1 mouse cellular context compared by ENCODE assay signal in the genomic region with DNA sequence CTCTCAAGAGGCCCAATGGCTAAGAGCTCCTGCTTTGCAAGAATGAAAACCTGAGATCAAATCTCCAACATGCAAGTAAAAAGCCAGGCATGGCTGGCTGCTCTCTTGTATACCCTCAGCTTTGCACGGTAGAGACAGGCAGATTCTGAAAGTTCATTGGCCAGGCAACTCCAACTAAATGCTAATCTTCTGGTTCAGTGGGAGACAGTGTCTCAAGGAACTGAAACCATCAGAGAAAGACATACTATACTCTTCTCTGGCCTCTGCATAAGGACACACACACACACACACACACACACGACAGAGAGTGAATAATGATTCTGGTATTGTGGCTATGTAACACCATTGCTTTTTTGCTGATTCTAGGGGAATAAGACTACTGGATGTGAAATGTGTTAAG.
TF ChIP-seq lines count a peak whose summit lies in the region.

No protein-coding gene starts in this region.

TF ChIP-seq in CH12.LX, 34 proteins besides CTCF, POLR2A, EP300 and RAD21 (continued from another document):
- TF ChIP-seq MEF2A (IDR thresholded peaks at IDR 0.05; ENCODE audit: borderline replicate concordance, low read depth, low read length) (peak; percentile 26; the same call in 1 of the 2 replicates), SMC3 (IDR thresholded peaks at IDR 0.05; ENCODE audit: low read depth, low read length) (peak; percentile 24; the same call in 1 of the 2 replicates), GABPA (IDR thresholded peaks at IDR 0.05; ENCODE audit: insufficient replicate concordance, low read depth, low read length) (no peak), BHLHE40 (IDR thresholded peaks at IDR 0.05; ENCODE audit: low read depth, low read length) (peak; percentile 69), PAX5 (IDR thresholded peaks at IDR 0.05; ENCODE audit: low read length) (no peak), MYC (IDR thresholded peaks at IDR 0.05; ENCODE audit: low read depth, low read length) (peak; percentile 41; the same call in 1 of the 2 replicates), MAX (IDR thresholded peaks at IDR 0.05; ENCODE audit: low read length) (0 out of 2 replicates have a peak, but pooled peaks have one; percentile 14), ZMIZ1 (IDR thresholded peaks at IDR 0.05; ENCODE audit: low read depth, low read length) (no peak), UBTF (IDR thresholded peaks at IDR 0.05; ENCODE audit: low read depth, low read length) (no peak), MAFK (IDR thresholded peaks at IDR 0.05; ENCODE audit: insufficient replicate concordance, low read length) (peak; percentile 68; the same call in 1 of the 2 replicates), IRF4 (IDR thresholded peaks at IDR 0.05; ENCODE audit: low read depth, low read length) (peak; percentile 90), CHD2 (IDR thresholded peaks at IDR 0.05; ENCODE audit: low read length) (0 out of 2 replicates have a peak, but pooled peaks have one; percentile 35), POLR2AphosphoS2 (IDR thresholded peaks at IDR 0.05; ENCODE audit: low read depth, low read length) (no peak), TBP (conservative IDR thresholded peaks at IDR 0.05; ENCODE audit: low read depth, low read length) (no peak), ETS1 (conservative IDR thresholded peaks at IDR 0.05; ENCODE audit: low read depth, low read length) (peak; percentile 64), TCF12 (IDR thresholded peaks at IDR 0.05; ENCODE audit: low read depth, low read length) (peak; percentile 40; the same call in 1 of the 2 replicates), JUN (IDR thresholded peaks at IDR 0.05; ENCODE audit: insufficient read depth, low read depth, low read length) (no peak), ELF1 (IDR thresholded peaks at IDR 0.05; ENCODE audit: low read depth, low read length) (no peak)
TF ChIP-seq in CH12.LX: peak in this region for 10.
